Mouse (Mus musculus): ENCODE measurements around the gene Cst9. TPM values are rescaled to one million over a fixed set of nuclear protein-coding genes. Genes with fewer than 3 reads are reported as not detected.

The Cst9 gene
- total RNA-seq, 2 experiments from 2014 or later: not detected

- peak; percentile 82 for DNase-seq
Measured at GRCm38 (mm10) chr2:148877016-148877770, 42.2 kb downstream of the Cst9 start.

GRCm38 (mm10) chr2:148878641-148879130, 43.7 kb downstream of the Cst9 start:
- no peak for DNase-seq

DNA sequence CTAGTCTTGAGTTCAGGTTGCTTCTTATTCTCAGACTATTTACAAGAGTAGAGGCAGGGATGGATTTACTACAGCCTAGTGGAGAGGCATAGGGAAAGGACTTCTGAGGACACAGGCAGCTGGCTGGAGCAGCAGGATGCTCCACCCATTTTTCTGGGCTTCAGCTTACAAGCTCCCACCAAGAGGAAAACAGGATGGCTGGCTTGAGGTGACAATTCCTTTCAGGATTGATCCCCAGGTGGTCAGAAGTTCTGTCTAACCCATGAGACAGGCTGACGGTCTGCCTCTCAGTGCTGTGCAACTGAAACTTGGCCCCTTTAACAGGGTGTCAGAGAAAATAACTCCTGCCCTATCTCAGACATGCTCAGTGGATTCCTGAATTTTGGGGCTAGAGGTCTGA, 44.3 kb downstream of the Cst9 start:
- peak; percentile 16 for DNase-seq

DNA sequence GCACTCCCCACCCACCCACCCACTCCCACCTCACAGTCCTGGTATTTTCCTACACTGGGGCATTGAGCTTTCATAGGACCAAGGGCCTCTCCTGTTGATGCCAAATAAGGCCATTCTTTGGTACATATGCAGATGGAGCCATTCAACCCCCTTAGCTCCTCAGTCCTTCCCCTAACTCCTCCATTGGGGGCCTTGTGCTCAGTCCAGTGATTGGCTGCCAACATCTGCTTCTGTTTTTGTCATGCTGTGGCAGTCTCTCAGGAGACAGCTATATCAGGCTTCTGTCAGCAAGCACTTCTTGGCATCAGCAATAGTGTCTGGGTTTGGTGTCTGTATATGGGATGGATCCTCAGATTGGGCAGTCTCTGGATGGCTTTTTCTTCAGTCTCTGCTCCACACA, 49.8 kb downstream of the Cst9 start:
- DNase-seq: no peak

Other genes with a start within 250 kb of the Cst9 start
- 10 to 100 TPM; 20.0 to 22.6 TPM for gene Nxt1, start 162.5 kb upstream of the Cst9 start, total RNA-seq (2021)
- gene Gzf1, start 154.1 kb upstream of the Cst9 start, total RNA-seq (2021): 10 to 100 TPM; 28.1 to 31.7 TPM
- 10 to 100 TPM in 1 of 2 experiments, 1 to 10 TPM in 1; 5.5 to 10.4 TPM for gene Napb, start 102.7 kb upstream of the Cst9 start, total RNA-seq (2021)
- not detected for gene Cstl1, start 84.8 kb upstream of the Cst9 start, total RNA-seq (2021)
- gene Cst11, start 63.6 kb upstream of the Cst9 start, total RNA-seq (2021): not detected
- not detected for gene 8030411F24Rik, start 53.1 kb upstream of the Cst9 start, total RNA-seq (2021)
- gene Cst12, start 45.8 kb upstream of the Cst9 start, total RNA-seq (2021): not detected
- gene Cst8, start 36.4 kb upstream of the Cst9 start, total RNA-seq (2021): 10 to 100 TPM; 60.9 to 87.0 TPM
- gene Cst13, start 15.1 kb upstream of the Cst9 start, total RNA-seq (2021): not detected
- gene 9230104L09Rik, start 29.9 kb downstream of the Cst9 start, total RNA-seq (2021): 1 to 10 TPM; 1.4 to 1.7 TPM
- 100 to 1,000 TPM; 839 to 876 TPM for gene Cst3, start 40.5 kb downstream of the Cst9 start, total RNA-seq (2021)
- gene Gm1330, start 168.1 kb downstream of the Cst9 start, total RNA-seq (2021): not detected
- gene Gm10750, start 182.1 kb downstream of the Cst9 start, total RNA-seq (2021): not detected

All from adrenal gland, postnatal 10 days (tissue).